Mouse (Mus musculus) lung, embryonic 14.5 days (tissue): ENCODE results near the gene Smad6. TPM values are rescaled to one million over a fixed set of nuclear protein-coding genes. Genes with fewer than 3 reads are reported as not detected.
A peak's percentile ranks its signal among the peaks of the same experiment; 100 is the strongest.

Experiments
- ATAC-seq: fragments of 200-750 bp; cut with Nextera tagmentation; 2 replicates; pipeline ENCODE4 v1.8.0; 2017; ENCODE audit warnings: mild to moderate bottlenecking, moderate TSS enrichment, moderate library complexity; ENCODE audit not compliant: insufficient read depth
- DNase-seq: peaks from one replicate; pipeline ENCODE4 v3.0.0-alpha.2; 2015
- H3K27ac ChIP-seq: fragments of 300-500 bp; sonication (generic); 2 replicates; pipeline ENCODE4 v1.5.1; 2014; ENCODE audit warnings: low read depth, mild to moderate bottlenecking, moderate library complexity
- H3K27me3 ChIP-seq: fragments of 300-500 bp; sonication (generic); 2 replicates; pipeline ENCODE4 v1.6.1; 2014; ENCODE audit warnings: low read length, control low read depth; ENCODE audit not compliant: insufficient read depth
- H3K36me3 ChIP-seq: fragments of 300-500 bp; sonication (generic); 2 replicates; pipeline ENCODE4 v1.6.1; 2014; ENCODE audit warnings: control low read depth; ENCODE audit not compliant: insufficient read depth
- H3K4me1 ChIP-seq: fragments of 300-500 bp; sonication (generic); 2 replicates; pipeline ENCODE4 v1.6.1; 2014; ENCODE audit warnings: antibody characterized with exemption, control low read depth; ENCODE audit not compliant: insufficient read depth
- H3K4me2 ChIP-seq: fragments of 300-500 bp; sonication (generic); 2 replicates; pipeline ENCODE4 v1.6.1; 2014; ENCODE audit warnings: mild to moderate bottlenecking
- H3K4me3 ChIP-seq: fragments of 300-500 bp; sonication (generic); 2 replicates; pipeline ENCODE4 v1.5.1; 2014; ENCODE audit warnings: low read depth, low read length
- H3K9ac ChIP-seq: fragments of 300-500 bp; sonication (generic); 2 replicates; pipeline ENCODE4 v1.6.1; 2014
- H3K9me3 ChIP-seq: fragments of 300-500 bp; sonication (generic); 2 replicates; pipeline ENCODE4 v1.6.1; 2016; ENCODE audit warnings: low read depth, low read length, control low read depth
- CTCF ChIP-seq: IDR thresholded peaks from 2 replicates; pipeline ENCODE4 v1.5.1; 2016; ENCODE audit warnings: antibody characterized with exemption, low read depth
- WGBS: fragments of 180-500 bp; shearing (Covaris S2); extraction: QIAGEN DNeasy Blood & Tissue Kit; methylation state at CpG from one replicate; pipeline ENCODE4 v1.1.7; 2014; 5-methylcytosine and 5-hydroxymethylcytosine counted together
- polyA plus RNA-seq: library from polyadenylated mRNA; unstranded; fragments of >200 nt; fragmentation: Nextera tagmentation; extraction: Ambion mirVana; gene quantifications from 2 replicates; pipeline ENCODE4 v1.2.1, GENCODE M21; 2014

The Smad6 gene
- polyA plus RNA-seq, 1 experiment from 2014 or later, result 15.3 TPM

GRCm38 (mm10) chr9:63923190-63923717, 98.6 kb downstream of the Smad6 start:
- H3K4me3 ChIP-seq, result no peak overlapping the region
- H3K4me2 ChIP-seq, result no peak overlapping the region
- H3K9ac ChIP-seq, result no peak overlapping the region
- DNase-seq (peak; percentile 61), ATAC-seq (no peak)
- TF ChIP-seq CTCF, result no peak
- H3K9me3 ChIP-seq, result no peaks in the 10 kb centered on the region
- H3K4me1 ChIP-seq, result peaks cover 23% of the 10 kb centered on the region
- H3K27me3 ChIP-seq, result no peaks in the 10 kb centered on the region
- WGBS, result 37% methylated on average over 9 of the region's 9 CpGs
- H3K27ac ChIP-seq, result peak overlapping the region; percentile 12; the same call in 1 of the 2 replicates
- no peaks in the 10 kb centered on the region for H3K36me3 ChIP-seq

- no peaks in the 10 kb centered on the region for H3K27me3 ChIP-seq
- H3K9ac ChIP-seq, result no peak overlapping the region
- no peak overlapping the region for H3K4me2 ChIP-seq
- peak overlapping the region; percentile 9; the same call in 1 of the 2 replicates for H3K27ac ChIP-seq
- H3K4me1 ChIP-seq, result peaks cover 12% of the 10 kb centered on the region
- H3K36me3 ChIP-seq, result no peaks in the 10 kb centered on the region
- no peaks in the 10 kb centered on the region for H3K9me3 ChIP-seq
- DNase-seq (no peak), ATAC-seq (no peak)
- TF ChIP-seq CTCF, result no peak
- no peak overlapping the region for H3K4me3 ChIP-seq
- WGBS, result 53% methylated on average over 3 of the region's 3 CpGs
These were observed 102.2 kb downstream of the Smad6 start for GRCm38 (mm10) chr9:63919708-63920107.

GRCm38 (mm10) chr9:63919001-63919555, 102.8 kb downstream of the Smad6 start:
- H3K27ac ChIP-seq, result peak overlapping the region; percentile 28; the same call in 1 of the 2 replicates
- peaks cover 14% of the 10 kb centered on the region for H3K4me1 ChIP-seq
- no peak overlapping the region for H3K4me3 ChIP-seq
- no peaks in the 10 kb centered on the region for H3K9me3 ChIP-seq
- no peak overlapping the region for H3K4me2 ChIP-seq
- 53% methylated on average over 18 of the region's 18 CpGs for WGBS
- H3K36me3 ChIP-seq, result no peaks in the 10 kb centered on the region
- no peak for TF ChIP-seq CTCF
- ATAC-seq (peak; percentile 14; the same call in 1 of the 2 replicates), DNase-seq (no peak)
- no peaks in the 10 kb centered on the region for H3K27me3 ChIP-seq
- H3K9ac ChIP-seq, result no peak overlapping the region

GRCm38 (mm10) chr9:63918245-63918644, 103.6 kb downstream of the Smad6 start:
- H3K4me2 ChIP-seq, result no peak overlapping the region
- no peak overlapping the region for H3K9ac ChIP-seq
- no peaks in the 10 kb centered on the region for H3K27me3 ChIP-seq
- H3K4me3 ChIP-seq, result no peak overlapping the region
- WGBS, result 71% methylated on average over 4 of the region's 4 CpGs
- peak; percentile 92 for TF ChIP-seq CTCF
- H3K9me3 ChIP-seq, result no peaks in the 10 kb centered on the region
- peak; percentile 92 for DNase-seq
- H3K27ac ChIP-seq, result no peak overlapping the region
- H3K4me1 ChIP-seq, result peaks cover 13% of the 10 kb centered on the region
- no peaks in the 10 kb centered on the region for H3K36me3 ChIP-seq
- peak; percentile 31; the same call in 1 of the 2 replicates for ATAC-seq

- Histone ChIP-seq H3K4me2 (no peak overlapping the region), H3K36me3 (no peaks in the 10 kb centered on the region), H3K27ac (no peak overlapping the region), H3K27me3 (no peaks in the 10 kb centered on the region), H3K9me3 (no peaks in the 10 kb centered on the region), H3K4me1 (peaks cover 13% of the 10 kb centered on the region), H3K9ac (no peak overlapping the region), H3K4me3 (no peak overlapping the region)
- ATAC-seq (no peak), DNase-seq (no peak)
- WGBS, result 72% methylated on average over 6 of the region's 6 CpGs
- TF ChIP-seq CTCF, result no peak
These were observed 105.4 kb downstream of the Smad6 start for GRCm38 (mm10) chr9:63916441-63916840.

- WGBS, result 55% methylated on average over 5 of the region's 5 CpGs
- no peak for ATAC-seq
- Histone ChIP-seq H3K4me2 (no peak overlapping the region), H3K36me3 (no peaks in the 10 kb centered on the region), H3K9me3 (no peaks in the 10 kb centered on the region), H3K27ac (no peak overlapping the region), H3K9ac (no peak overlapping the region), H3K4me1 (peaks cover 13% of the 10 kb centered on the region), H3K27me3 (no peaks in the 10 kb centered on the region), H3K4me3 (no peak overlapping the region)
- peak; percentile 83 for TF ChIP-seq CTCF
- DNase-seq, result peak; percentile 76
These were observed 105.9 kb downstream of the Smad6 start for GRCm38 (mm10) chr9:63915976-63916375.

- Histone ChIP-seq H3K4me2 (no peak overlapping the region), H3K27me3 (no peaks in the 10 kb centered on the region), H3K4me1 (peaks cover 13% of the 10 kb centered on the region), H3K9ac (no peak overlapping the region), H3K4me3 (no peak overlapping the region), H3K36me3 (no peaks in the 10 kb centered on the region), H3K27ac (peak overlapping the region; percentile 42; the same call in 1 of the 2 replicates), H3K9me3 (no peaks in the 10 kb centered on the region)
- peak; percentile 68 for DNase-seq
- 25% methylated on average over 5 of the region's 5 CpGs for WGBS
- TF ChIP-seq CTCF, result no peak
- peak; percentile 53 for ATAC-seq
These were observed 106.9 kb downstream of the Smad6 start for GRCm38 (mm10) chr9:63914944-63915343.
